Mouse (Mus musculus) liver, embryonic 11.5 days (tissue): ENCODE measurements around the gene Tiam1. TPM values are rescaled to one million over a fixed set of nuclear protein-coding genes. Genes with fewer than 3 reads are reported as not detected.

Experiments
- ATAC-seq: fragments of 200-750 bp; cut with Nextera tagmentation; replicated peaks from 2 replicates; pipeline ENCODE4 v1.8.0; 2017; ENCODE audit warnings: moderate number of reproducible peaks, mild to moderate bottlenecking, moderate TSS enrichment, moderate library complexity; ENCODE audit not compliant: low FRiP score
- DNase-seq: peaks from one replicate; pipeline ENCODE4 v3.0.0-alpha.2; 2017; ENCODE audit warnings: low spot score
- H3K27ac ChIP-seq: fragments of 300-500 bp; sonication (generic); 2 replicates; pipeline ENCODE4 v1.5.1; 2014; ENCODE audit warnings: mild to moderate bottlenecking, low read depth, low read length, control low read depth
- H3K27me3 ChIP-seq: fragments of 300-500 bp; sonication (generic); replicated peaks from 2 replicates; pipeline ENCODE4 v1.6.1; 2014; ENCODE audit warnings: low read length, mixed read lengths; ENCODE audit not compliant: control insufficient read depth, insufficient read depth
- H3K36me3 ChIP-seq: fragments of 300-500 bp; sonication (generic); 2 replicates; pipeline ENCODE4 v1.6.1; 2014; ENCODE audit warnings: mild to moderate bottlenecking, low read length, moderate library complexity, mixed read lengths; ENCODE audit not compliant: control insufficient read depth, insufficient read depth
- H3K4me1 ChIP-seq: fragments of 300-500 bp; sonication (generic); replicated peaks from 2 replicates; pipeline ENCODE4 v1.6.1; 2014; ENCODE audit warnings: low read length, mixed read lengths; ENCODE audit not compliant: control insufficient read depth, insufficient read depth
- H3K4me2 ChIP-seq: fragments of 300-500 bp; sonication (generic); 2 replicates; pipeline ENCODE4 v1.6.1; 2014; ENCODE audit warnings: mild to moderate bottlenecking, control low read depth, moderate library complexity
- H3K4me3 ChIP-seq: fragments of 300-500 bp; sonication (generic); 2 replicates; pipeline ENCODE4 v1.5.1; 2014; ENCODE audit warnings: low read depth, low read length, control low read depth
- H3K9ac ChIP-seq: fragments of 300-500 bp; sonication (generic); 2 replicates; pipeline ENCODE4 v1.6.1; 2014; ENCODE audit warnings: low read depth, low read length, control low read depth
- H3K9me3 ChIP-seq: fragments of 300-500 bp; sonication (generic); 2 replicates; pipeline ENCODE4 v1.6.1; 2016; ENCODE audit warnings: low read length, inconsistent platforms, mixed read lengths; ENCODE audit not compliant: control insufficient read depth
- WGBS: fragments of 180-500 bp; shearing (Covaris S2); extraction: QIAGEN DNeasy Blood & Tissue Kit; methylation state at CpG from one replicate; pipeline ENCODE4 v1.1.7; 2014; 5-methylcytosine and 5-hydroxymethylcytosine counted together
- polyA plus RNA-seq: library from polyadenylated mRNA; unstranded; fragments of >200 nt; fragmentation: Nextera tagmentation; extraction: Ambion mirVana; gene quantifications from 2 replicates; pipeline ENCODE4 v1.2.1, GENCODE M21; 2014

Tiam1 gene
- polyA plus RNA-seq, 1 experiment from 2014 or later = 17.2 TPM

DNA sequence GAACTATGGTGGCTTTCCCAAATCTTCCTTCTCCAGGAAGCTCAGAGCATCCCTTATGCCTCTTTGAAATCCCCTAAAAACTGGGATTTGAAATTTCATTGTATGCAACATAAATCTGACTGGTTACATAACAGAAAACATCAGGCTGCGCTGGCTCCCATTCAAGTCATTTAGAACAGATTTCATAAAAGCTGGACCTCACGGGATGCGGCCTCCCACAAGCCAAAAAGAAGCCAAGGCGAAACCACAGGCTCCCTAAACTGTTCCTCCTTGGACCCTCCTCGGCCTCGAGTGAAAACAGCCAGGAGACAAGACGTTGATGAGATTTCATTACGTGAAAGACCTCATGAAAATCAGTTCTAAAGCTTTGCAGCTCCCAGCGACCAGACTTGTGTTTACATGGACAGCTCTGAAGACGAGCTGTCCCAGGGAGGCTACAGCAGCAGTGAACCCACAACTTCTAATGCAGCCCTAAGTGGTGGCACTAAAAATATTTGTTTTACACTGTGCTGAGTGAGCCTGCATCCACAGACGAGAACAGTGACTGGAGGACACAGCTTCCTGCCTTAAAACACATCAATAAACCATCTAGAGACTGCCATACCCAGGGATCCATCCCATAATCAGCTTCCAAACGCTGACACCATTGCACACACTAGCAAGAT is 96.9 kb downstream of the Tiam1 start:
- DNase-seq (no peak), ATAC-seq (no peak)
- Histone ChIP-seq H3K27me3 (no peaks in the 10 kb centered on the region), H3K36me3 (no peaks in the 10 kb centered on the region), H3K4me1 (peaks cover 32% of the 10 kb centered on the region), H3K27ac (no peak overlapping the region), H3K4me3 (no peak overlapping the region), H3K4me2 (no peak overlapping the region), H3K9ac (no peak overlapping the region), H3K9me3 (no peaks in the 10 kb centered on the region)
- WGBS = 82% methylated on average over 12 of the region's 12 CpGs

DNA sequence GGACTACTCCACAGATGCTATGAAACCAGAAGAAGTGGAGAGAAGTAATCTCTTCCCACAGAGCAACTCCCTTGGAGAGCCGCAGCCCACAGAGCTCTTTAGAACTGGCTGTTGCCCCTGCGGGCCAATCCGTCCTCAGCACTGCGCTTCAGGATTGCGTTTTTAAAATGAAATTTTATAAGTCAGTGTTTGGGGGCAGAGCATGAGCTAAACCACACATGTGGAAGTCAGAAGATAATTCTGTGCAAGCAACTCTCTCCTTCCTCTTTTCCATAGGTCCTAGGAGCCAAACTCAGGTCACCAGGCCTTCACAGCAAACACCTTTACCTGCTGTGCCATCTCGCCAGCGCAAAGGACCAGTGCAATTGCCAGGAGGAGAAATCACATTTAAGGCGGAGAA is 98.0 kb downstream of the Tiam1 start:
- H3K36me3 ChIP-seq = no peaks in the 10 kb centered on the region
- no peak for ATAC-seq
- H3K9me3 ChIP-seq = no peaks in the 10 kb centered on the region
- no peak overlapping the region for H3K4me3 ChIP-seq
- no peak for DNase-seq
- 79% methylated on average over 8 of the region's 8 CpGs for WGBS
- H3K9ac ChIP-seq = no peak overlapping the region
- no peak overlapping the region for H3K4me2 ChIP-seq
- H3K27ac ChIP-seq = no peak overlapping the region
- H3K4me1 ChIP-seq = peaks cover 23% of the 10 kb centered on the region
- H3K27me3 ChIP-seq = no peaks in the 10 kb centered on the region

DNA sequence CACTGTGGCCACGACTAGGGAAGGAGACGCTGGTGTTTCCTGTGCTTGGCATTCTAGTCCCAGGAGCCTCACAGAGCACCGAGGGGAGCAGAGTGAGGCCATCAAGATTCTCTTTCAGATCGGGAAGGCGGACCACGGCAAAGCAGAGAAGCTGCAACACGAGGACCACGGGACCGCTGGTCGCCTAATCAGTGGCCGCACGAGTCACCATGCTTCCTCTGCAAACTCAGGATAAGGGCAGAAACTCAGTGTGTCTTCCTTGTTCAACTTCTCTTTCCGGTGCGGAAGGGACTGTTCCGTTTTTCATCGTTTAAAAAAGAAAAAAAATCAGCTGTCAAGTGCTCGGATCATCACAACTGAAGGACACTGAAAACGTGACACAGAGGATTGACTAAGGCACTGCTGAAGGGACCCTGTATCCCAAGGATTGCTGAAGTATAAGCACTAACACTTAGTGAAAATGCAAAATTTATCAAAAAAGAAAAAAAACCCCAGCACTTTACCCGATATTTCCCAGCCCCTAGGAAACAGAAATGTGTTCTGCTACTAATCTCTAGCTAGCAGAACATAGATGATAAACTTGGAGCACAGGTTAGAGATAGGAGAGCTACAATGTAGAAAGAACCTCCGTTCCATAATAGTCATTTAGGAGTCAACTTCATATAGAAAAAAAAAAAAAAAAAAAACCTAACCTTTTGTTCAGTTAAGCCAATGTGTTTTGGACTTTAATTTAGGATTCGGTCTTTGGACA is 99.4 kb downstream of the Tiam1 start:
- peak; percentile 90 for ATAC-seq
- Histone ChIP-seq H3K9me3 (no peaks in the 10 kb centered on the region), H3K4me2 (peak overlapping the region; percentile 61), H3K4me1 (peaks cover 23% of the 10 kb centered on the region), H3K27ac (peak overlapping the region; percentile 79), H3K27me3 (no peaks in the 10 kb centered on the region), H3K9ac (peak overlapping the region; percentile 6), H3K4me3 (peak overlapping the region; percentile 28; the same call in 1 of the 2 replicates), H3K36me3 (no peaks in the 10 kb centered on the region)
- 39% methylated on average over 21 of the region's 21 CpGs for WGBS
- peak; percentile 73 for DNase-seq

DNA sequence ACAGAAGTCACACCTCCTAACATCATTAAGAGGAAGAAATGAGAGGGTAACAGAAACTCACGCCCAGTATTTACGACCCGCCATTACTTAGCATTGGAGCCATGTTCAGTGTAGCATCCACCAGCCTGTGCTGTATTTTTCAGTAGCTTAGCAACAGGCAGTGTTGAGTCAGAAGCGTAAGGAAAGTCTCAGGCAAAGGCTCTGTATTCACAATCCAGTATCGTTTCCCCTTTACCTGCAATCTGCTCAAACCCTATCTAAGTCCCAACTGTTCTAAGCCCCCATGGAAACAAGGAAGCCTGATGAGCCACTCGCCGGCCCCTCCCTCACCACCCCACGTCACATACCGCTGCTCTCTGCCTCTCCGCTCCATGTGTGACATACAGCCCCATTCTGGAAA is 100.7 kb downstream of the Tiam1 start:
- Histone ChIP-seq H3K27ac (no peak overlapping the region), H3K4me1 (peaks cover 23% of the 10 kb centered on the region), H3K9me3 (no peaks in the 10 kb centered on the region), H3K4me2 (peak overlapping the region; percentile 61; the same call in 1 of the 2 replicates), H3K9ac (no peak overlapping the region), H3K4me3 (no peak overlapping the region), H3K36me3 (no peaks in the 10 kb centered on the region), H3K27me3 (no peaks in the 10 kb centered on the region)
- 83% methylated on average over 10 of the region's 10 CpGs for WGBS
- DNase-seq (no peak), ATAC-seq (no peak)

DNA sequence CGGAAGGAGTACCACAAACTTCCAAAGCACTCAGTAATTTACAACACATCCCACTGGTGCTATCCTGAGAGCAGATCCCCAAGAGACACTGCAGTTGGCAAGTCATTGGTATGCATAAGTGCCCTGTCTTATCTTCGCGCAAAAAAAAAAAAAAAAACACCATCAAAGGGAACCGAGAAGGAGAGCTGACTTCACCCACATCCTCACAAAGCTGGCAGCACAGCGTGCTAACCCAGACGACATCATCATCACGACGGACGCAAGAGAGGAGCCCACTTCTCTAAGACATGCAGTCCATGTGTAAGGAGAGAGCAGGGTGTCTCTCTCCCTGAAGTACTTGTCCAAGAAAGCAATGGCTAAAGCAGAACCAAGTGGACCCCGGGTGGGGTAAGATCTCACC is 101.2 kb downstream of the Tiam1 start:
- no peaks in the 10 kb centered on the region for H3K9me3 ChIP-seq
- ATAC-seq (no peak), DNase-seq (no peak)
- no peak overlapping the region for H3K4me3 ChIP-seq
- WGBS = 72% methylated on average over 10 of the region's 10 CpGs
- no peak overlapping the region for H3K27ac ChIP-seq
- H3K9ac ChIP-seq = no peak overlapping the region
- peaks cover 23% of the 10 kb centered on the region for H3K4me1 ChIP-seq
- H3K27me3 ChIP-seq = no peaks in the 10 kb centered on the region
- no peak overlapping the region for H3K4me2 ChIP-seq
- no peaks in the 10 kb centered on the region for H3K36me3 ChIP-seq

DNA sequence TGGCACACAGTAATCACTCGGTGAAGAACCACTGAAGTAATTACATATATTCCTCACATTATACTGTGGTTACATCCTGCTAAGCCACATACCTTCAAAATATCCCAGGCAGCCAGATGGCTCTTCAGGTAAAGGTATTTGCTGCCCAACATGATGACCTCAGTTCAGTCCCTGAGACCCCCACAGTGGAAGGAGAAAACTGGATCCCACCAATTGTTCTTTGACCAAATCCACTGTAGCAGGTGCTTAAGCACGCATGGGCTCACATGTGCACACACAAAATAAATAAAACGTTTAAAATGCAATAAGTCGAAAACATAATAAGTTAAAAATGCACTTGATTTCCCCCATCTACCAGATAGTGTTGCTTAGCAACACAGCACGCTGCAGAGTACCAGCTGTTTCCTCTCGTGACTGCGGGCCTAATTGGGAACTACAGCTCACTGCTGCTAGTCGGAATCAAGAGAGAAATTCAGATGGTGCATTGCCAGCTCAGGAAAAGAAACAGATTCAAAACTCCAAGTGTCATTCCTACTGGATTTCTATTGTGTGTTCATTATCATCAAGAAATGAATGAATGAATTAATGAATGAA is 102.7 kb downstream of the Tiam1 start:
- Histone ChIP-seq H3K4me3 (no peak overlapping the region), H3K4me2 (no peak overlapping the region), H3K36me3 (no peaks in the 10 kb centered on the region), H3K9ac (no peak overlapping the region), H3K27ac (no peak overlapping the region), H3K4me1 (peaks cover 26% of the 10 kb centered on the region), H3K9me3 (no peaks in the 10 kb centered on the region), H3K27me3 (no peaks in the 10 kb centered on the region)
- 57% methylated on average over 8 of the region's 8 CpGs for WGBS
- ATAC-seq = no peak
- no peak for DNase-seq

DNA sequence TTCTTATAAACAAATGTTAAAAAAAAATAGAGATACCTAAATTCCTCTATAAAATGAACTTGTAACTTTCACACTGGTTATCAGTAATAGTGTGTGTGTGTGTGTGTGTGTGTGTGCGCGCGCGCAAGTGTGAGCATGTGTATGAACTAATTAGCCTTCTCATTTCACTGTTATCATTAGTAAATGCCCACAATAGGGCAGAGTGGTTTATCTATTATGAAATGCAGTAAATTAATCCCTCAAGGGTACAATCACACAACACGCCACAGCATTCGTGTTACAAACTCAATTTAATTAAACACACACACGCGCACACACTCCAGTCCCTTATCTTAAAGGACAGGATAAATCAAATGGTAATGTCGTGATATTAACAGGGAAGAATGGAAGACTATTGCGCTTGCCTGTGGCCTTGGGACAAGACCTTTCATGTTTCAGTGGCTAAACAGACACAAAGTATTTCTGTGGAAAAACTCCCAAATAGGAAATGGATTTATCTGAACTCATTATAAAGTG is 107.9 kb downstream of the Tiam1 start:
- WGBS = 91% methylated on average over 10 of the region's 10 CpGs

DNA sequence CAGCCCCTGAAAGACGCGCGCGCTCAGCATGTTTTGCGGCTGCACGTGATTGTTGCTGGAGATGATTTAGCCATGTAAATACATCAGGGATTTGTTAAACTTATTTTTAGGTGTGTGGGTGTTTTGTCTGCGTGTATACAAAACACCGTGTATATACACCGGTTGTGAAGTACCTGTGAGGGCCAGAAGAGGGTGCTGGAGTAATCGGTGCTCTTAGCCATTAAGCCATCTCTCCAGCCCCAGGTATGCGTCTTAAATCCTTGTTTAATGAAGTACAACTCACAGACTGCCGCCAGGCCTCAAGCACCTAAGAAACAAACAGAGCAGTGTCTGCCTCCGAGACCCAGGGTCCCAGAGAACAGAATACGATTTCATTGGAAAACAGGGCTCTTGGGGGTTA is 113.2 kb downstream of the Tiam1 start:
- Histone ChIP-seq H3K27me3 (no peaks in the 10 kb centered on the region), H3K4me1 (peaks cover 4% of the 10 kb centered on the region; the same call in 1 of the 2 replicates), H3K4me3 (no peak overlapping the region), H3K27ac (no peak overlapping the region), H3K4me2 (no peak overlapping the region), H3K9ac (no peak overlapping the region), H3K9me3 (no peaks in the 10 kb centered on the region), H3K36me3 (no peaks in the 10 kb centered on the region)
- WGBS = 92% methylated on average over 14 of the region's 14 CpGs
- ATAC-seq (no peak), DNase-seq (no peak)

More for the DNA sequence above, 107.9 kb downstream of the Tiam1 start:
- no peak overlapping the region for H3K4me3 ChIP-seq
- H3K27me3 ChIP-seq = no peaks in the 10 kb centered on the region
- no peak overlapping the region for H3K27ac ChIP-seq
- ATAC-seq (no peak), DNase-seq (no peak)
- no peaks in the 10 kb centered on the region for H3K36me3 ChIP-seq
- peaks cover 7% of the 10 kb centered on the region; the same call in 1 of the 2 replicates for H3K4me1 ChIP-seq
- H3K9me3 ChIP-seq = no peaks in the 10 kb centered on the region
- no peak overlapping the region for H3K9ac ChIP-seq
- no peak overlapping the region for H3K4me2 ChIP-seq
